In genomic region chr11:59307422-59308163, GRCm38 (mm10) we compare ENCODE assay signal across 8 mouse cellular contexts. TPM values are rescaled to one million over a fixed set of nuclear protein-coding genes. Genes with fewer than 3 reads are reported as not detected.
DNase-seq lines count a peak whose midpoint lies in the region; ATAC-seq and TF ChIP-seq lines count a peak whose summit lies in the region.

No protein-coding gene starts in this region.

- no peak overlapping the region for H3K4me3 ChIP-seq in bone marrow, adult 2 months (replicated peaks; ENCODE audit: control insufficient read depth, low read depth, low read length)
- H3K4me3 ChIP-seq in forebrain, embryonic 11.5 days (ENCODE audit: low read depth, low read length) = peak overlapping the region; percentile 55
- peak overlapping the region; percentile 59 for H3K4me3 ChIP-seq in lung, embryonic 14.5 days (ENCODE audit: low read depth, low read length)
- H3K4me3 ChIP-seq in olfactory bulb, adult 2 months (ENCODE audit: insufficient read depth, low read depth, low read length) = peak overlapping the region; percentile 53

- TF ChIP-seq POLR2A in bone marrow, adult 2 months (IDR thresholded peaks at IDR 0.05; ENCODE audit: borderline replicate concordance, control insufficient read depth, low read depth, low read length) = no peak
- TF ChIP-seq POLR2A in olfactory bulb, adult 2 months (IDR thresholded peaks at IDR 0.05; ENCODE audit: insufficient read depth, low read depth, low read length) = no peak

- intact Hi-C loops in heart, postnatal 10 days (cut with DNase I) = loop anchor here (1.0 to 10.0 kb wide), 3 partner anchors 117 to 267 kb away; partner anchors contain the start of gene Olfr222

- peaks cover 48% of the 10 kb centered on the region for H3K27me3 ChIP-seq in forebrain, embryonic 11.5 days (ENCODE audit: control insufficient read depth, insufficient read depth, low read length)
- peaks cover 66% of the 10 kb centered on the region for H3K27me3 ChIP-seq in lung, embryonic 14.5 days (ENCODE audit: insufficient read depth, low read length)

- H3K4me2 ChIP-seq in forebrain, embryonic 11.5 days (ENCODE audit: low read depth, low read length, severe bottlenecking) = peak overlapping the region; percentile 78
- peak overlapping the region; percentile 93 for H3K4me2 ChIP-seq in lung, embryonic 14.5 days

- WGBS in bone marrow, adult 2 months = 4% methylated on average over 45 of the region's 45 CpGs
- 1% methylated on average over 45 of the region's 45 CpGs for WGBS in forebrain, embryonic 11.5 days
- WGBS in lung, embryonic 14.5 days = 1% methylated on average over 45 of the region's 45 CpGs
- whole genome bisulfite sequencing in olfactory bulb, adult 2 months = 2% methylated on average over 45 of the region's 45 CpGs

- DNase-seq in 3T3-L1 (ENCODE audit: low read depth, low spot score) = peak; percentile 76
- peak; percentile 87 for DNase-seq in forebrain, embryonic 11.5 days (ENCODE audit: low spot score)
- peak; percentile 91 to 92 for DNase-seq in heart, postnatal 10 days
- DNase-seq in kidney, postnatal 4 days = peak; percentile 92 to 93
- DNase-seq in lung, embryonic 14.5 days = peak; percentile 84
- DNase-seq in thymus, postnatal 25 days = peak; percentile 67

- no peaks in the 10 kb centered on the region for H3K36me3 ChIP-seq in forebrain, embryonic 11.5 days (ENCODE audit: control insufficient read depth, insufficient read depth, low read length)
- no peaks in the 10 kb centered on the region for H3K36me3 ChIP-seq in lung, embryonic 14.5 days (ENCODE audit: insufficient read depth)

- no peaks in the 10 kb centered on the region for H3K9me3 ChIP-seq in forebrain, embryonic 11.5 days (ENCODE audit: control insufficient read depth, low read length)
- H3K9me3 ChIP-seq in lung, embryonic 14.5 days (ENCODE audit: low read depth, low read length) = no peaks in the 10 kb centered on the region

- no peaks in the 10 kb centered on the region for H3K4me1 ChIP-seq in bone marrow, adult 2 months (ENCODE audit: control insufficient read depth, insufficient read depth, low read length)
- peaks cover 30% of the 10 kb centered on the region for H3K4me1 ChIP-seq in forebrain, embryonic 11.5 days (replicated peaks; ENCODE audit: control insufficient read depth, insufficient read depth, low read length)
- peaks cover 8% of the 10 kb centered on the region; the same call in 1 of the 2 replicates for H3K4me1 ChIP-seq in lung, embryonic 14.5 days (ENCODE audit: insufficient read depth)
- peaks cover 39% of the 10 kb centered on the region for H3K4me1 ChIP-seq in olfactory bulb, adult 2 months (ENCODE audit: control insufficient read depth, insufficient read depth, low read length)

- H3K27ac ChIP-seq in bone marrow, adult 2 months (ENCODE audit: control insufficient read depth, insufficient read depth, low read depth, low read length, poor library complexity) = no peak overlapping the region
- no peak overlapping the region for H3K27ac ChIP-seq in forebrain, embryonic 11.5 days (ENCODE audit: low read depth, low read length)
- no peak overlapping the region for H3K27ac ChIP-seq in lung, embryonic 14.5 days (ENCODE audit: low read depth)
- H3K27ac ChIP-seq in olfactory bulb, adult 2 months (ENCODE audit: insufficient read depth, low read depth, low read length) = no peak overlapping the region

- ATAC-seq in forebrain, embryonic 11.5 days (replicated peaks; ENCODE audit: low FRiP score) = peak; percentile 18; the same call in 1 of the 2 replicates
- ATAC-seq in lung, embryonic 14.5 days (ENCODE audit: insufficient read depth) = no peak; the same call in 1 of the 2 replicates

- TF ChIP-seq CTCF in bone marrow, adult 2 months (IDR thresholded peaks at IDR 0.05; ENCODE audit: control insufficient read depth, insufficient read depth, low read length) = peak; percentile 44; the same call in 1 of the 2 replicates
- peak; percentile 90 for TF ChIP-seq CTCF in lung, embryonic 14.5 days (IDR thresholded peaks at IDR 0.05; ENCODE audit: low read depth)
- peak; percentile 79 for TF ChIP-seq CTCF in olfactory bulb, adult 2 months (IDR thresholded peaks at IDR 0.05; ENCODE audit: insufficient read depth, low read depth, low read length)

- H3K9ac ChIP-seq in forebrain, embryonic 11.5 days (ENCODE audit: low read length) = peak overlapping the region; percentile 20
- peak overlapping the region; percentile 54; the same call in 1 of the 2 replicates for H3K9ac ChIP-seq in lung, embryonic 14.5 days

RNA-seq across cellular contexts. Expression of gene Wnt9a, which starts 0.9 kb away (rescaled TPM):
- polyA plus RNA-seq in bone marrow, adult 2 months (2011; ENCODE audit: insufficient read depth, insufficient read length, low replicate concordance, missing spikeins) = 0.49 TPM in 1 of 2 replicates, not detected in the other
- 4.3 and 4.7 TPM in 2 replicates for polyA plus RNA-seq in forebrain, embryonic 11.5 days (2014; fragmentation: Nextera tagmentation; extraction: Ambion mirVana)
- 1 to 10 TPM; 6.1 to 7.5 TPM for total RNA-seq in heart, postnatal 10 days (2021)
- polyA plus RNA-seq in lung, embryonic 14.5 days (2014; fragmentation: Nextera tagmentation; extraction: Ambion mirVana) = 1.1 and 1.5 TPM in 2 replicates
- not detected in 2 replicates for polyA plus RNA-seq in olfactory bulb, adult 2 months (2012; ENCODE audit: insufficient read depth, insufficient read length, low replicate concordance, missing spikeins)

RNA-seq across cellular contexts. Expression of gene Wnt3a, which starts 17.0 kb away (rescaled TPM):
- polyA plus RNA-seq in bone marrow, adult 2 months (2011; ENCODE audit: insufficient read depth, insufficient read length, low replicate concordance, missing spikeins) = not detected in 2 replicates
- 4.9 and 5.9 TPM in 2 replicates for polyA plus RNA-seq in forebrain, embryonic 11.5 days (2014; fragmentation: Nextera tagmentation; extraction: Ambion mirVana)
- not detected for total RNA-seq in heart, postnatal 10 days (2021)
- not detected in 2 replicates for polyA plus RNA-seq in lung, embryonic 14.5 days (2014; fragmentation: Nextera tagmentation; extraction: Ambion mirVana)
- not detected in 2 replicates for polyA plus RNA-seq in olfactory bulb, adult 2 months (2012; ENCODE audit: insufficient read depth, insufficient read length, low replicate concordance, missing spikeins)
